Mouse (Mus musculus) bone marrow macrophage, adult 2 months (primary cell): ENCODE measurements around the gene Eri2.
"Not testable (repeated sequence)": the region's sequence is repeated elsewhere in the genome, so short reads cannot be mapped to it uniquely, and the experiment has no call there.

Experiments
- CTCF ChIP-seq: IDR thresholded peaks from 2 replicates; pipeline ENCODE4 v1.5.1; 2012; ENCODE audit warnings: low read depth, mild to moderate bottlenecking, low read length, moderate library complexity
- POLR2A ChIP-seq: IDR thresholded peaks from 2 replicates; pipeline ENCODE4 v1.6.1; 2012; ENCODE audit warnings: mild to moderate bottlenecking, low read depth, low read length, borderline replicate concordance

DNA sequence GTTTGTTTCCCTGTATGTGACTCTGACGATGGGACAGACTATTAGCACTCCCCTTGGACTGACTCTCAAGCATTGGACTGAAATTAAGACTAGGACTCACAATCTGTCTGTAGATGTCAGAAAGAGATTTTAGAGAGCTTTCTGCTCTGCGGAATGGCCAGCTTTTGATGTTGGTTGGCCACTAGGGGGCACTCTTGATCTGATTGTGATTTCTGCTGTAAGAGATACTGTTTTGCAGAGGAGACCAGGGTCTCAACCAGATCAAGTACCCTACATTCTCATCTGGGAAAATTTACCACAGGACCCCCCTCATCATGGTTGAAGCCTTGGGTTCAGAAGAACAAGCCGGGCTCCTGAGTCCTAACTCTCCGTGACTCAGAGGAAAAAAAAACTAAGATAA, 62.6 kb downstream of the Eri2 start:
- TF ChIP-seq CTCF, POLR2A: not testable (repeated sequence)
